Mouse (Mus musculus) myocyte (in vitro differentiated cells): Measurements from ENCODE around the gene Slc47a1. TPM values are rescaled to one million over a fixed set of nuclear protein-coding genes. Genes with fewer than 3 reads are reported as not detected.
"Not testable (repeated sequence)": the region's sequence is repeated elsewhere in the genome, so short reads cannot be mapped to it uniquely, and the experiment has no call there.

ENCODE experiments used
- H3K27me3 ChIP-seq: one replicate; pipeline ENCODE4 v1.6.1; 2011; ENCODE audit not compliant: control insufficient read depth, insufficient read depth, insufficient read length
- H3K36me3 ChIP-seq: one replicate; pipeline ENCODE4 v1.6.1; 2011; ENCODE audit not compliant: control insufficient read depth, insufficient read depth
- H3K4me2 ChIP-seq: one replicate; pipeline ENCODE4 v1.6.1; 2011; ENCODE audit warnings: low read depth, control low read depth
- H3K4me3 ChIP-seq: one replicate; pipeline ENCODE4 v1.5.1; 2011; ENCODE audit warnings: mild to moderate bottlenecking, control low read depth, moderate library complexity
- H3K79me2 ChIP-seq: one replicate; pipeline ENCODE4 v1.6.1; 2011; ENCODE audit not compliant: control insufficient read depth, insufficient read depth
- H3ac ChIP-seq: one replicate; pipeline ENCODE4 v1.6.1; 2011; ENCODE audit not compliant: control insufficient read depth, insufficient read length
- CEBPB ChIP-seq: IDR thresholded peaks from 2 replicates; pipeline ENCODE4 v1.6.1; 2011; ENCODE audit warnings: mild to moderate bottlenecking, moderate library complexity; ENCODE audit not compliant: poor library complexity, insufficient read depth, severe bottlenecking
- E2F4 ChIP-seq: IDR thresholded peaks from one replicate; pipeline ENCODE4 v1.6.1; 2011; ENCODE audit warnings: mild to moderate bottlenecking, control low read depth, moderate library complexity; ENCODE audit not compliant: insufficient read depth
- MAX ChIP-seq: IDR thresholded peaks from one replicate; pipeline ENCODE4 v1.6.1; 2011; ENCODE audit warnings: low read depth, mild to moderate bottlenecking, control low read depth
- MYOD1 ChIP-seq, 3 experiments: IDR thresholded peaks; one replicate each; pipeline ENCODE4 v1.6.1; 2011; ENCODE audit warnings: control low read depth in 2 of 3, low read depth in 2 of 3, mild to moderate bottlenecking in 2 of 3, moderate library complexity in 1 of 3; ENCODE audit not compliant: insufficient read length in 2 of 3, control insufficient read depth in 1 of 3
- MYOG ChIP-seq, 3 experiments: IDR thresholded peaks; one replicate each; pipeline ENCODE4 v1.6.1; 2011; ENCODE audit warnings: control low read depth in 2 of 3, low read depth in 2 of 3, mild to moderate bottlenecking in 2 of 3; ENCODE audit not compliant: insufficient read length in 2 of 3, control insufficient read depth in 1 of 3, insufficient read depth in 1 of 3
- POLR2A ChIP-seq: IDR thresholded peaks from one replicate; pipeline ENCODE4 v1.6.1; 2011; ENCODE audit warnings: low read depth, mild to moderate bottlenecking, control low read depth, moderate library complexity; ENCODE audit not compliant: insufficient read length
- POLR2AphosphoS2 ChIP-seq: IDR thresholded peaks from one replicate; pipeline ENCODE4 v1.6.1; 2011; ENCODE audit warnings: low read depth, control low read depth; ENCODE audit not compliant: insufficient read length
- REST ChIP-seq: IDR thresholded peaks from one replicate; pipeline ENCODE4 v1.6.1; 2011; ENCODE audit warnings: mild to moderate bottlenecking, control low read depth, moderate library complexity; ENCODE audit not compliant: insufficient read depth, insufficient read length
- SRF ChIP-seq: IDR thresholded peaks from one replicate; pipeline ENCODE4 v1.6.1; 2011; ENCODE audit warnings: low read depth; ENCODE audit not compliant: control insufficient read depth, insufficient read length
- TCF12 ChIP-seq: IDR thresholded peaks from one replicate; pipeline ENCODE4 v1.6.1; 2011; ENCODE audit warnings: mild to moderate bottlenecking, control low read depth; ENCODE audit not compliant: poor library complexity, insufficient read depth, severe bottlenecking
- TCF3 ChIP-seq: IDR thresholded peaks from one replicate; pipeline ENCODE4 v1.6.1; 2011; ENCODE audit warnings: low read depth, control low read depth; ENCODE audit not compliant: insufficient read length
- USF1 ChIP-seq: IDR thresholded peaks from one replicate; pipeline ENCODE4 v1.6.1; 2011; ENCODE audit warnings: low read depth, mild to moderate bottlenecking, control low read depth, moderate library complexity
- polyA plus RNA-seq: library from polyadenylated mRNA; unstranded; fragments of >200 nt; fragmentation: generic; extraction: Trizol; gene quantifications from one replicate; pipeline ENCODE4 v1.2.1, GENCODE M21; 2012; ENCODE audit warnings: missing spikeins

Slc47a1 gene
- polyA plus RNA-seq, result 0.05 TPM

DNA sequence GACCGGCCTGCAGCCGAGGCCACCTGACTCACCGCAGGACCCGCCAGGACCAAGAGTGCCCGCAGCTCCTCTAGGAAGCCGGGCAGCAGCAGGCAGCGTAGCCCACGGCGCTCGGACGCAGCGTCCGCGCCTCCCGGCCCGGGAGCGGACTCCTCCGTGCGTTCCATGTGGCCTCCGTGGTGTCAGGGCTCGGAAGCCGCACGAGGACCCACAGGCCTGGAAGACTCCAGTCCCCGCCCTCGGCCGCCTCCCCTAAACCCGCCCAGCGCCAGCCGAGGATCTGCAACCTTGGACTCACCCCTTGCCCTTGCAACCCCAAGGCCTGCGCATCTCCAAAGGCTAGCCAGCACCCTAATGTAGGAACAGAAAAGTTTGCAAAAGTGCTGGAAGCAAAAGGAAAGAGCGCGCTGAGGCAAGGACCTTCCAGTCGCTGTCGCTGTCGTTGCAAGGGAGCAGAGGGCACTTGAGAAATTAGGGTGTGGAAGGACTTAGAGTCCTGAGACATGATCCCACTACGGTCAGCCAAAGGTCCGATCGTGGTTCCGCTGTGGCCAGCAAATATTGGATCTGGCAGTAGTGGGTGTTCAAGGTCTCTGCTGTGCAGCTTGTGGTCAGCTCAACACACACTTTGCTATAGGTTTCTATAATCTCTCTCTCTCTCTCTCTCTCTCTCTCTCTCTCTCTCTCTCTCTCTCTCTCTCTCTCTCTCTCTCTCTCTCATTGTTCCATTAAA lies at the start of gene Slc47a1:
Gene Slc47a1 (minus strand): TSS at position 465 of the 733 bp plus-strand sequence.
- no peaks in the 10 kb centered on the region for H3K79me2 ChIP-seq
- no peaks in the 10 kb centered on the region for H3K36me3 ChIP-seq
- H3K27me3 ChIP-seq, result peaks cover 8% of the 10 kb centered on the region
- no peak within 1 kb of the TSS for H3K4me3 ChIP-seq
- H3ac ChIP-seq, result no peak within 1 kb of the TSS
- H3K4me2 ChIP-seq, result no peak within 1 kb of the TSS
- TF ChIP-seq TCF12, result no peak
- TF ChIP-seq E2F4, result no peak
- no peak for TF ChIP-seq MYOG (IDR thresholded peaks at IDR 0.05; ENCODE audit: control insufficient read depth in 1 of 3, insufficient read depth in 1 of 3, insufficient read length in 2 of 3, low read depth in 2 of 3)
- TF ChIP-seq SRF, result no peak
- TF ChIP-seq USF1, result no peak
- no peak for TF ChIP-seq TCF3
- TF ChIP-seq POLR2AphosphoS2, result no peak
- TF ChIP-seq POLR2A, result no peak
- no peak for TF ChIP-seq MYOD1 (IDR thresholded peaks at IDR 0.05; ENCODE audit: control insufficient read depth in 1 of 3, insufficient read length in 2 of 3, low read depth in 2 of 3)
- no peak for TF ChIP-seq CEBPB

GRCm38 (mm10) chr11:61419253-61419652 lies 41.1 kb upstream of the Slc47a1 start:
- no peaks in the 10 kb centered on the region for H3K36me3 ChIP-seq
- no peaks in the 10 kb centered on the region for H3K79me2 ChIP-seq
- H3ac ChIP-seq, result no peak overlapping the region
- no peak overlapping the region for H3K4me3 ChIP-seq
- no peaks in the 10 kb centered on the region for H3K27me3 ChIP-seq
- no peak for TF ChIP-seq E2F4
- TF ChIP-seq MYOD1 (IDR thresholded peaks at IDR 0.05; ENCODE audit: control insufficient read depth in 1 of 3, insufficient read length in 2 of 3, low read depth in 2 of 3), result no peak
- no peak for TF ChIP-seq POLR2A
- TF ChIP-seq TCF3, result no peak
- TF ChIP-seq MYOG (IDR thresholded peaks at IDR 0.05; ENCODE audit: control insufficient read depth in 1 of 3, insufficient read depth in 1 of 3, insufficient read length in 2 of 3, low read depth in 2 of 3), result no peak
- no peak for TF ChIP-seq CEBPB
- TF ChIP-seq POLR2AphosphoS2, result no peak
- no peak for TF ChIP-seq TCF12
- no peak overlapping the region for H3K4me2 ChIP-seq

GRCm38 (mm10) chr11:61417945-61418551 lies 39.9 kb upstream of the Slc47a1 start:
- H3ac ChIP-seq, result no peak overlapping the region
- no peak overlapping the region for H3K4me3 ChIP-seq
- peak; percentile 42 for TF ChIP-seq USF1
- peak in 2 of 3 experiments; percentile 5 to 39 for TF ChIP-seq MYOD1 (IDR thresholded peaks at IDR 0.05; ENCODE audit: control insufficient read depth in 1 of 3, insufficient read length in 2 of 3, low read depth in 2 of 3)
- TF ChIP-seq MYOG (IDR thresholded peaks at IDR 0.05; ENCODE audit: control insufficient read depth in 1 of 3, insufficient read depth in 1 of 3, insufficient read length in 2 of 3, low read depth in 2 of 3), result peak in 1 of 3 experiments; percentile 42
- no peak for TF ChIP-seq SRF
- no peak for TF ChIP-seq REST
- no peaks in the 10 kb centered on the region for H3K36me3 ChIP-seq
- H3K27me3 ChIP-seq, result no peaks in the 10 kb centered on the region
- no peak overlapping the region for H3K4me2 ChIP-seq
- no peaks in the 10 kb centered on the region for H3K79me2 ChIP-seq

- H3K27me3 ChIP-seq, H3ac ChIP-seq, H3K36me3 ChIP-seq, H3K4me3 ChIP-seq, H3K79me2 ChIP-seq, H3K4me2 ChIP-seq: not testable (repeated sequence)
These were observed 38.4 kb upstream of the Slc47a1 start for GRCm38 (mm10) chr11:61416540-61416939.

GRCm38 (mm10) chr11:61415444-61415843 lies 37.3 kb upstream of the Slc47a1 start:
- Histone ChIP-seq H3K4me3 (no peak overlapping the region), H3K79me2 (no peaks in the 10 kb centered on the region), H3K4me2 (no peak overlapping the region)

More at GRCm38 (mm10) chr11:61415444-61415843, 37.3 kb upstream of the Slc47a1 start:
- H3K27me3 ChIP-seq, result no peaks in the 10 kb centered on the region
- no peaks in the 10 kb centered on the region for H3K36me3 ChIP-seq
- TF ChIP-seq POLR2A, result no peak
- no peak for TF ChIP-seq SRF
- TF ChIP-seq USF1, result no peak
- no peak for TF ChIP-seq CEBPB
- no peak for TF ChIP-seq TCF12
- TF ChIP-seq TCF3, result no peak
- no peak for TF ChIP-seq REST
- no peak for TF ChIP-seq MAX
- peak in 2 of 3 experiments; percentile 60 to 65 for TF ChIP-seq MYOG (IDR thresholded peaks at IDR 0.05; ENCODE audit: control insufficient read depth in 1 of 3, insufficient read depth in 1 of 3, insufficient read length in 2 of 3, low read depth in 2 of 3)
- peak in 2 of 3 experiments; percentile 50 to 53 for TF ChIP-seq MYOD1 (IDR thresholded peaks at IDR 0.05; ENCODE audit: control insufficient read depth in 1 of 3, insufficient read length in 2 of 3, low read depth in 2 of 3)
- no peak for TF ChIP-seq POLR2AphosphoS2
- no peak for TF ChIP-seq E2F4
- no peak overlapping the region for H3ac ChIP-seq
